Mouse (Mus musculus): ENCODE measurements around the gene Epn2.

GRCm38 (mm10) chr11:61597471-61597870, 18.0 kb upstream of the Epn2 start:
- TF ChIP-seq CTCF (IDR thresholded peaks at IDR 0.05; ENCODE audit: low read depth, low read length), result no peak
- no peak for TF ChIP-seq EP300 (IDR thresholded peaks at IDR 0.05; ENCODE audit: insufficient read depth, low read depth, low read length)

Measured in ES-Bruce4 (cell line).